Mouse (Mus musculus): ENCODE measurements around the gene Tmem135.
"Not testable (repeated sequence)": the region's sequence is repeated elsewhere in the genome, so short reads cannot be mapped to it uniquely, and the experiment has no call there.

Tmem135 gene

GRCm38 (mm10) chr7:89335316-89335715 is 68.7 kb downstream of the Tmem135 start:
- in situ Hi-C loops (cut with MboI, MseI) = loop anchor here in 1 of 2 experiments (5.0 kb wide), 1 partner anchor 67 kb away; the partner anchor contains the start of genes Fzd4 and Tmem135

GRCm38 (mm10) chr7:89329896-89330295 is 74.1 kb downstream of the Tmem135 start:
- in situ Hi-C loops (cut with MboI, MseI) = loop anchor here in 1 of 2 experiments (10.0 kb wide), 1 partner anchor 145 kb away; no protein-coding TSS in a partner anchor

- in situ Hi-C loops (cut with MboI, MseI) = loop anchor here in 1 of 2 experiments (10.0 kb wide), 1 partner anchor 143 kb away; no protein-coding TSS in a partner anchor
Measured at GRCm38 (mm10) chr7:89327731-89328130, 76.3 kb downstream of the Tmem135 start.

GRCm38 (mm10) chr7:89326761-89327160 is 77.3 kb downstream of the Tmem135 start:
- in situ Hi-C loops (cut with MboI, MseI) = loop anchor here in 1 of 2 experiments (10.0 kb wide), 1 partner anchor 142 kb away; no protein-coding TSS in a partner anchor

DNA sequence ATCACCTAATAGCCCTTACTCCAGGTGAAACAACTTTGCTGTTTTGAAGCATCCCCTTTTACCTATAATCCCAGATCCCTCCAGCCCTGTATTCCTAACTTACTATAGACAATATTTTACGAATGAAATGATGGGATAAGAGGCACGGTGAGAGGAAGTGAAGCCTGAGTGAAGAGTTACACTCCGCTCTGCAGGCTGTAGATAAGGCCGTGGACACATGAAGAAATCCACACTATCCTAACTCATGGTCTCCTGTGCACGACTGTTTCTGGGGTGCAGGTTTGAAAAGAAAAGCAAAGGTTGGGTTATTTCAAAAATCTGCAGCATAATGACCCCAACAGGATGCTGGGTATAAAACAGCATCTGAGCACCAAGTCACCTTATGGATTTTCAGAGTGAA is 77.8 kb downstream of the Tmem135 start:
- in situ Hi-C loops (cut with MboI, MseI) = loop anchor here in 1 of 2 experiments (10.0 kb wide), 1 partner anchor 141 kb away; no protein-coding TSS in a partner anchor

GRCm38 (mm10) chr7:89322741-89323140 is 81.3 kb downstream of the Tmem135 start:
- in situ Hi-C loops (cut with MboI, MseI) = loop anchor here in 1 of 2 experiments (10.0 kb wide), 1 partner anchor 138 kb away; no protein-coding TSS in a partner anchor

GRCm38 (mm10) chr7:89319351-89319750 is 84.7 kb downstream of the Tmem135 start:
- in situ Hi-C loops (cut with MboI, MseI) = no loop called here

GRCm38 (mm10) chr7:89317088-89317487 is 86.9 kb downstream of the Tmem135 start:
- in situ Hi-C loops (cut with MboI, MseI) = not testable (repeated sequence)

GRCm38 (mm10) chr7:89316112-89316511 is 87.9 kb downstream of the Tmem135 start:
- in situ Hi-C loops (cut with MboI, MseI) = no loop called here

- in situ Hi-C loops (cut with MboI, MseI) = no loop called here
Measured at GRCm38 (mm10) chr7:89311555-89311954, 92.5 kb downstream of the Tmem135 start.

GRCm38 (mm10) chr7:89308926-89309325 is 95.1 kb downstream of the Tmem135 start:
- in situ Hi-C loops (cut with MboI, MseI) = no loop called here

DNA sequence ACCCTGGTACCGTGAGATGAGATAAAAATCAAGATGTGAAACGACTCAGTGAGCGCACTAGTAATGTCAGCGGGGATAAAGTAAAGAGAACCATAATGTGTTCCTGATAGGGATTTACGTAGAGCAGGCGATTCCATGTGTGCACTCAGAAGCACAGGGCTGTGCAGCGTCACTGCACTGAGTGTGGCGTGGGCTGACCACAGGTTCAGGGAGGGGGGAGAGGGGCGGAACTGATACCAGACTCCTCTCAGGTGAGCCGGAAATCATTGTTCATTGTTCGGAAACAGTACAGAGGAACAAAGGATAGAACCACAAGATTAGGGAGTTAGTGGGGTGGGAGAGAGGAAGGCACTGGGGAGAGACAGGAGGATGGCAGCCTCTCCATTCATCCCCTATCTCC is 95.8 kb downstream of the Tmem135 start:
- in situ Hi-C loops (cut with MboI, MseI) = no loop called here

GRCm38 (mm10) chr7:89306831-89307230 is 97.2 kb downstream of the Tmem135 start:
- in situ Hi-C loops (cut with MboI, MseI) = no loop called here

- in situ Hi-C loops (cut with MboI, MseI) = no loop called here
Measured at GRCm38 (mm10) chr7:89304958-89305357, 99.1 kb downstream of the Tmem135 start.

- in situ Hi-C loops (cut with MboI, MseI) = no loop called here
Measured at GRCm38 (mm10) chr7:89303765-89304164, 100.3 kb downstream of the Tmem135 start.

DNA sequence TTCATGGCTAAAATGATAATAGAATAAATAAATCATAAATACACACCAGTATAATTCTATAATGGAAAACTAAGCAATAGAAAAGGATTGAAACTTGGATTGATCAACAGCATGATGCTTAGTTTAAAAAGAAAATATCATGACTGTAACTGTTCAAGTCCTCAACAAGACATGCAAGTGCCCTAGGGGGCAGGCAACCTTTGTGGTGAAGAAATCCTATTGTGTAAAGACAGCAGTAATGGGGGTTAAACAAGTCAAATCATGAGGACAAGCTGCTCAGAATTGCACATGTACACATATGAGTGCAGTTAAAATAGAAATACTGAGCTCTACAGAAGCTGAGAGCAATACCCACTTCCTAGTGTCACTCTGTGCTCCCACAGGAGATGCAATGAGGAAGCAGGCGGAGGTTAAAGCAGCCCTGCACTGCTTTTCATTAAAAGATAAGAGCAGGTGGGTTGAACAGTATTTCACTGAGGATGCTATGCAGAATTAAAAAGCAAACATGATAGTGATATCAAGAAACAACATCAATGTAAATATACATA is 105.0 kb downstream of the Tmem135 start:
- in situ Hi-C loops (cut with MboI, MseI) = no loop called here

GRCm38 (mm10) chr7:89296941-89297340 is 107.1 kb downstream of the Tmem135 start:
- in situ Hi-C loops (cut with MboI, MseI) = no loop called here

- in situ Hi-C loops (cut with MboI, MseI) = no loop called here
Measured at GRCm38 (mm10) chr7:89282664-89283063, 121.4 kb downstream of the Tmem135 start.

GRCm38 (mm10) chr7:89270438-89270837 is 133.6 kb downstream of the Tmem135 start:
- in situ Hi-C loops (cut with MboI, MseI) = not testable (repeated sequence)

DNA sequence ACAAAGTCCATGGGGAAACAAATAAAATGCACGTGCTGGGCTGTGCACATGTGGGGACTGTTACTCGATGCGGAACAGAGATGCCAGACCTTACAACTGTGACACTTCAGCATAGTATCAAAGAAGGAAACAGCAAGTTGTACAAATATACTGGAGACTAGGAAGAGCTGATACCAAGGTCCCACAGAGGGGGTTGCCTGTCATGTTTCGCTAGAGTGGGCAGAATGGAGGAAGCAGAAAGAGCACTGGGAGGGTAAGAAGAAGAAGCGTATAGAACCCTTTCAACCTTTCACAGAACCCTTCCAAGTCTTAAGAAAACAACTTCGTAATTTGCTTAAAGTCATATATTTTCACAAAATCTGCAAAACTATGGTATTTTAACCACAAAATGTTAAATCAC is 134.2 kb downstream of the Tmem135 start:
- in situ Hi-C loops (cut with MboI, MseI) = no loop called here

- in situ Hi-C loops (cut with MboI, MseI) = no loop called here
Measured at GRCm38 (mm10) chr7:89267542-89267941, 136.5 kb downstream of the Tmem135 start.

DNA sequence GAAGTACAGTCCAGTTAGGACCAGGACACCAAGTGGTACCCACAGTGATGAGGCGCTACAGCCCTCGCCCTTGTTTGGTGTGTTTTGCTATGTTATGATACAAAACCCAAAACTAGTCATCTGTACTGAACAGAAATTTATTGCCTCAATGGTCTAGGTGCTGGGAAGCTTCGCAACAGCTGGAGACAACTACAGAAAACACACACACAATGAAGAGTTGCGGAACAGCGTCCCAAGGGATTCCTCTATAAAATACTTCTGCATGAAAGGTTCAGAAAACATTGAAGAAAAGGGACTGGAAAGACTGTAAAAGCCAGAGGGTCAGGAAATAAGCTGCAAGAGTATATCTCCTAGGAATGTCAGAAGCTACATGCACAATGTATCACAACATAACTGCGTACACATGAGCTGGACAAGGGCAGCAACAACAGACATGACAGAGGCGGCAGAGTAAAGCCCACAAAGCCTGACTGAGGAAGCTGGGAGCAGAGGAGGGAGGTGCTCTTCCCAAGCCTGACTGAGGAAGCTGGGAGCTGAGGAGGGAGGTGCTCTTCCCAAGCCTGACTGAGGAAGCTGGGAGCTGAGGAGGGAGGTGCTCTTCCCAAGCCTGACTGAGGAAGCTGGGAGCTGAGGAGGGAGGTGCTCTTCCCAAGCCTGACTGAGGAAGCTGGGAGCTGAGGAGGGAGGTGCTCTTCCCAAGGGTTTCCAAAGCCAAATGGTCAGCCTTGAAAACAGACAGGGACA is 137.8 kb downstream of the Tmem135 start:
- in situ Hi-C loops (cut with MboI, MseI) = no loop called here

DNA sequence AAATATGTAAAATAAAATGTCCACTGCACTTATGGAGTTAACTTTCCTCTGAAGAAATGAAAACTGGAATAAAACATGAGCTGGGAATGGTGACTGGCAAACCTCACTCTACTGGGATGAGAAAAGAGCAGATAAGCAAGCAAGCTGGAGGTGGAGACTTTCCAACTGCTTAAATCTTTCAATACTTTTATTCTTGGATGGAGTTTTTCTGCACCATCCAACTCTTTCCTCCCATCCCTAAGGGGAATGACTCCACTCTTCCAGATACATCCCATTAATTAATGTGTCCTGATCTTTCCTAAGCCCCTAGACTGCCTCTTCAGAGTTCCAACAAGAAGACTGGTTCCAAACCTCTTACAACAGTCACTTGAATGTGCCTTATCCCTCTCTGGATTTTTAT is 143.1 kb downstream of the Tmem135 start:
- in situ Hi-C loops (cut with MboI, MseI) = no loop called here

Measured in T-helper 17 cell (primary cell).